Mouse (Mus musculus): ENCODE measurements around the gene Gucy1a1. TPM values are rescaled to one million over a fixed set of nuclear protein-coding genes. Genes with fewer than 3 reads are reported as not detected.

Gucy1a1 gene
- polyA plus RNA-seq, 1 experiment from 2014 or later, result 17.0 TPM

DNA sequence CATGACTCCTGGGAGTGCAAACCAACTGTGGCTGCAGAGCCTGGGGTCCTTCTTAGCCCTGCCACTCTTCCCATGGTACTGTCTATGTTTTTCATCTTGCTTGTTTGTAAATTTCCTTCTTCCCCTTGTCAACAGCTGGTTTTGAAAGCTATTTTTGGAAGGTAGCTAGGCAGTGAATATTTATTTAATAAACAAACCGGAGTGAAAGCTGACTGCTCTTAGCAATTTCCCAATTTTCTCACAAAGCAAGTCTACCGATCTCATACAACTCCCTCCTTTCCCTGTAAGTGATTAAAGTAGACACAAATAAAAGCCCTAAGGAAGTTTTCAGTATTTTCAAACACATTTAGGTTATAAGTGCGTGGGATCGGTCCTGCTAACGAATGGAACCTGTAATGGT is 100.7 kb downstream of the Gucy1a1 start:
- Histone ChIP-seq H3K9ac (replicated peaks) (no peak overlapping the region), H3K4me1 (0 out of 2 replicates have a peak, but pooled peaks cover 3% of the 10 kb centered on the region), H3K27me3 (replicated peaks) (no peaks in the 10 kb centered on the region), H3K9me3 (replicated peaks) (no peaks in the 10 kb centered on the region), H3K36me3 (0 out of 2 replicates have a peak, but pooled peaks cover 2% of the 10 kb centered on the region), H3K27ac (replicated peaks) (no peak overlapping the region), H3K4me2 (no peak overlapping the region), H3K4me3 (replicated peaks) (no peak overlapping the region)
- ATAC-seq (ENCODE audit: low FRiP score), result no peak
- WGBS, result 87% methylated on average over 5 of the region's 5 CpGs

DNA sequence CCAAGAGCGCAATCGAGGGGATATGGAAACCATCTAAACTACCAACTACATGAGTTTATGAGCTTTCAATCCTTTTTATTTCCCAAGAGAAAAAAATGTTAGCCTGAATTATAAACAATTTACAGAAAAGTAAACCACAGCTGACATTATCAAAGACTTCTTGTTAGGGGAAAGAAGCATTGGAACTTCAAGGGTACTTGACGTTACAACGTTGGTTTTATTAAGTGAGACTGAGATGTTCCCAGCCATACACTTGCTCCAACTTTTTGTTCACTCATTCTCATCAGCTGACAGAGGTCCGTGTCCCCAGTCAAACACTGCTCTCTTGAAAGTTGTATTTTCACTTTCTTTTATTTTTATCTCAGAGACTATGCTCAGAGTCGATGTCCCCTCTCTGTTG is 101.9 kb downstream of the Gucy1a1 start:
- Histone ChIP-seq H3K27me3 (replicated peaks) (no peaks in the 10 kb centered on the region), H3K36me3 (0 out of 2 replicates have a peak, but pooled peaks cover 4% of the 10 kb centered on the region), H3K27ac (replicated peaks) (no peak overlapping the region), H3K9me3 (replicated peaks) (no peaks in the 10 kb centered on the region), H3K4me3 (replicated peaks) (no peak overlapping the region), H3K9ac (replicated peaks) (no peak overlapping the region), H3K4me2 (no peak overlapping the region), H3K4me1 (0 out of 2 replicates have a peak, but pooled peaks cover 3% of the 10 kb centered on the region)
- 79% methylated on average over 6 of the region's 6 CpGs for WGBS
- no peak for ATAC-seq (ENCODE audit: low FRiP score)

Small RNA genes lying within 50 kb of the gene (microRNA-seq; reads per million reads assigned to microRNA genes)
- not detected for gene Mir7010

Other genes starting within 250 kb of the Gucy1a1 start
- gene Ctso, start 213.2 kb downstream of the Gucy1a1 start, polyA plus RNA-seq (2015; fragmentation: Nextera tagmentation; extraction: Ambion mirVana), result 9.8 and 14.8 TPM in 2 replicates
- 0.18 and 0.34 TPM in 2 replicates for gene Tdo2, start 169.6 kb downstream of the Gucy1a1 start, polyA plus RNA-seq (2015; fragmentation: Nextera tagmentation; extraction: Ambion mirVana)
- gene Asic5, start 163.5 kb downstream of the Gucy1a1 start, polyA plus RNA-seq (2015; fragmentation: Nextera tagmentation; extraction: Ambion mirVana), result not detected in 2 replicates
- gene Gucy1b1, start 71.1 kb downstream of the Gucy1a1 start, polyA plus RNA-seq (2015; fragmentation: Nextera tagmentation; extraction: Ambion mirVana), result 48.3 and 50.2 TPM in 2 replicates
- 65.8 and 78.4 TPM in 2 replicates for gene Map9, start 212.3 kb upstream of the Gucy1a1 start, polyA plus RNA-seq (2015; fragmentation: Nextera tagmentation; extraction: Ambion mirVana)

Data from neural tube, embryonic 15.5 days (tissue).